Mouse (Mus musculus): ENCODE measurements at regions not wholly inside any gene's neighbourhood (a gene's known extent, or its start where the extent isn't known, plus 50 kb on each side); places are given as distances from the start of the nearest gene placed in this dataset.
A peak's percentile ranks its signal among the peaks of the same experiment; 100 is the strongest.

- DNase-seq (ENCODE audit: inconsistent ontology term), result no peak
Measured at GRCm38 (mm10) chr14:76245063-76245396, 134.3 kb downstream of the Nufip1 start.

GRCm38 (mm10) chr14:76247664-76248063 is 137.0 kb downstream of the Nufip1 start:
- DNase-seq (ENCODE audit: inconsistent ontology term), result no peak

GRCm38 (mm10) chr14:76253850-76254249 is 143.2 kb downstream of the Nufip1 start:
- no peak for DNase-seq (ENCODE audit: inconsistent ontology term)

GRCm38 (mm10) chr14:76254565-76255501 is 144.1 kb downstream of the Nufip1 start:
- DNase-seq (ENCODE audit: inconsistent ontology term), result peak; percentile 96

- no peak for DNase-seq (ENCODE audit: inconsistent ontology term)
Measured at GRCm38 (mm10) chr14:76255971-76256370, 145.3 kb downstream of the Nufip1 start.

- peak; percentile 74 for DNase-seq (ENCODE audit: inconsistent ontology term)
Measured at GRCm38 (mm10) chr14:76258626-76259025, 147.9 kb downstream of the Nufip1 start.

GRCm38 (mm10) chr14:76260628-76261293 is 150.1 kb downstream of the Nufip1 start:
- DNase-seq (ENCODE audit: inconsistent ontology term), result no peak

- DNase-seq (ENCODE audit: inconsistent ontology term), result no peak
Measured at GRCm38 (mm10) chr14:76263682-76264081, 151.1 kb upstream of the Tsc22d1 start.

GRCm38 (mm10) chr14:76265819-76266218 is 148.9 kb upstream of the Tsc22d1 start:
- DNase-seq (ENCODE audit: inconsistent ontology term), result no peak

- DNase-seq (ENCODE audit: inconsistent ontology term), result no peak
Measured at GRCm38 (mm10) chr14:76266249-76266648, 148.5 kb upstream of the Tsc22d1 start.

- no peak for DNase-seq (ENCODE audit: inconsistent ontology term)
Measured at GRCm38 (mm10) chr14:76267091-76267490, 147.7 kb upstream of the Tsc22d1 start.

- no peak for DNase-seq (ENCODE audit: inconsistent ontology term)
Measured at GRCm38 (mm10) chr14:76271190-76271589, 143.6 kb upstream of the Tsc22d1 start.

GRCm38 (mm10) chr14:76272840-76273239 is 141.9 kb upstream of the Tsc22d1 start:
- no peak for DNase-seq (ENCODE audit: inconsistent ontology term)

- no peak for DNase-seq (ENCODE audit: inconsistent ontology term)
Measured at GRCm38 (mm10) chr14:76276655-76277054, 138.1 kb upstream of the Tsc22d1 start.

GRCm38 (mm10) chr14:76278751-76279450 is 135.9 kb upstream of the Tsc22d1 start:
- peak; percentile 45 for DNase-seq (ENCODE audit: inconsistent ontology term)

- DNase-seq (ENCODE audit: inconsistent ontology term), result no peak
Measured at GRCm38 (mm10) chr14:76279561-76279960, 135.2 kb upstream of the Tsc22d1 start.

GRCm38 (mm10) chr14:76281867-76282266 is 132.9 kb upstream of the Tsc22d1 start:
- no peak for DNase-seq (ENCODE audit: inconsistent ontology term)

- DNase-seq (ENCODE audit: inconsistent ontology term), result no peak
Measured at GRCm38 (mm10) chr14:76287768-76288167, 127.0 kb upstream of the Tsc22d1 start.

GRCm38 (mm10) chr14:76290401-76291018 is 124.3 kb upstream of the Tsc22d1 start:
- no peak for DNase-seq (ENCODE audit: inconsistent ontology term)

GRCm38 (mm10) chr14:76292211-76292610 is 122.5 kb upstream of the Tsc22d1 start:
- DNase-seq (ENCODE audit: inconsistent ontology term), result no peak

GRCm38 (mm10) chr14:76295411-76296169 is 119.2 kb upstream of the Tsc22d1 start:
- no peak for DNase-seq (ENCODE audit: inconsistent ontology term)

All from Muller cell, postnatal 12 days (primary cell).